Mouse (Mus musculus): ENCODE data around the gene Gm20388. TPM values are rescaled to one million over a fixed set of nuclear protein-coding genes. Genes with fewer than 3 reads are reported as not detected.

The Gm20388 gene
- polyA plus RNA-seq, 1 experiment from 2014 or later: 47.1 TPM

DNA sequence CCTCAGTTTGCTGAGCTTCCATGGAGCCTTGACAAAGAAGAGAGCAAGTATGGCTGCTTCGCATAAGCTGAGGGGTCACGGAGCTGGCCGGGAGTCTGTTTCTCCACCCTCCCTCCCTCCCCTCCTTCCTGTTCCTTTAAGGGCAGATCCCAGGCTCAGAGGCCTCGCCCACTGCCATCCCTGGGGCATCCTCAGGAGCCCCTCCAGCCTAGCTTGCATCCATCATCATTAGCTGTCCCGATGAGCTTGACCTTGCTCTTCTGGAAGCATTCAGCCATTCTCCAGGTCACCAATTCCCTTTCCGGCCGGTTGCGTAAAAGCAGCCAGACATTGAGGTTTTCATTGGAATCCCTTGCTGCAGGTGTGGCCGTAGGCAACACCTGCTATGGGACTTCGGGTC lies 2144.7 kb downstream of the Gm20388 start:
- H3K36me3 ChIP-seq (ENCODE audit: inconsistent target): no peaks in the 10 kb centered on the region

DNA sequence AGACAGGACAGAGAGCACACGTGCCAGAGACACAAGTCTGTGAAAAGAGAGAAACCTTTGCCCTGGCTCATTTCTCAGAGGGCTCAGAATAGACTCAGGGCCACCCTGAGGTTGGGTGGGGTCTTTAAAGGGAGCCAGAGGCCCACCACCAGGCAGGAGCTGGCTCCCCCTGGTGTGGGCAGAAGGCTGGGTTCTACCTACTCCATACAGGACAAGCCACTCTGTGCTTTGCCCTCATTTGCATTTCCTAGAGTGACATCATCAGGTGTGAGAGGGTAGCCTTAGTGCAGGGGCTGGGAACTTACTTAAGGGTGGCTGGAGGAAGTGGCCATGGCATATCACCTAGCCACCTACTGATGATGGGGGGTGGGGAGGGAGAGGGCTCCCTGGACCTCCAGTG lies 2145.5 kb downstream of the Gm20388 start:
- WGBS (ENCODE audit: missing documents): 70% methylated on average over 1 of the region's 1 CpGs
- no peak overlapping the region for H3K27ac ChIP-seq
- no peaks in the 10 kb centered on the region for H3K36me3 ChIP-seq (ENCODE audit: inconsistent target)
- H3K79me2 ChIP-seq (ENCODE audit: inconsistent target): no peaks in the 10 kb centered on the region
- H3K4me3 ChIP-seq (ENCODE audit: inconsistent target): no peak overlapping the region

More for the DNA sequence above, 2144.7 kb downstream of the Gm20388 start:
- Histone ChIP-seq H3K27ac (no peak overlapping the region), H3K79me2 (ENCODE audit: inconsistent target) (no peaks in the 10 kb centered on the region), H3K4me3 (ENCODE audit: inconsistent target) (no peak overlapping the region)
- 72% methylated on average over 10 of the region's 10 CpGs for WGBS (ENCODE audit: missing documents)

DNA sequence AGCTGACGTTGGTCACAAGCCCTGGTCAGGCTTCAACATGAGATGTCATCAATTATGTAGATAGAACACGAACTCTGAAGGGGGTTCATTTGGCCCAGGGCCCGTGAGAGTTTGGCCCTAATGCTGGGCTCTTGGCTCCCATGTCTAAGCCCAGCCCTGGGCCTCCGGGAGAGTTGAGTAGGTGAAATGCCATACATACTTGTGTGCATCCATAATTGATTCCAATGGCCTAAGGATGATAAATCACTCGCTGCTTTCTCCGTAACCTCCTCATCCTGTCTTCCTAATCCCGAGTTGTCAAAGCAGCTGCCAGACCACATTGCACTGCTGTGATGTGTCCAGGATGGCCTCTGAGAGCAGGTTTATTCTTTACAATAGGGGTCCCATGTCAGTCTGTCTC lies 2146.2 kb downstream of the Gm20388 start:
- H3K4me3 ChIP-seq (ENCODE audit: inconsistent target): no peak overlapping the region
- WGBS (ENCODE audit: missing documents): 96% methylated on average over 7 of the region's 7 CpGs
- H3K36me3 ChIP-seq (ENCODE audit: inconsistent target): no peaks in the 10 kb centered on the region
- no peak overlapping the region for H3K27ac ChIP-seq
- no peaks in the 10 kb centered on the region for H3K79me2 ChIP-seq (ENCODE audit: inconsistent target)

DNA sequence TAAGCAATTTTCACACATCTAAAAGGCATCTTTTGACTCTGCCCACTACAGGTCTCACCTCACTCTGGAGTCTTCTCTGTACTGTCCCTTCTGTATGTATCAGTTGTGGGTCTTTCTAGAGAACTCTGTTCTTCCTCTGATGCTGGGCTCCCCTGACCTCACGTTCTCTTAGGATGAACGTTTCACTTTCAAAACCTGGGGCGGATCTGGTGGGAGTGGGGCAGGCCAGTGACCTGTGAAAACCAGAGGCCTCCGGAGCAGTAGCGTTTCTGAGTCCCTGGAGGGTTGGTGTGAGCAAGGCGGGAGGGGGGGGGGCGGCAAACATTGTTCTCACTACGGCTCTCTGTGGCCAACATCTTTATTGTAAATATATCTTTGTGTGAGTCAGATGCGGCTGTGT lies 2147.9 kb downstream of the Gm20388 start:
- H3K79me2 ChIP-seq (ENCODE audit: inconsistent target): no peaks in the 10 kb centered on the region
- WGBS (ENCODE audit: missing documents): 63% methylated on average over 9 of the region's 9 CpGs
- H3K4me3 ChIP-seq (ENCODE audit: inconsistent target): no peak overlapping the region
- H3K27ac ChIP-seq: no peak overlapping the region
- no peaks in the 10 kb centered on the region for H3K36me3 ChIP-seq (ENCODE audit: inconsistent target)

DNA sequence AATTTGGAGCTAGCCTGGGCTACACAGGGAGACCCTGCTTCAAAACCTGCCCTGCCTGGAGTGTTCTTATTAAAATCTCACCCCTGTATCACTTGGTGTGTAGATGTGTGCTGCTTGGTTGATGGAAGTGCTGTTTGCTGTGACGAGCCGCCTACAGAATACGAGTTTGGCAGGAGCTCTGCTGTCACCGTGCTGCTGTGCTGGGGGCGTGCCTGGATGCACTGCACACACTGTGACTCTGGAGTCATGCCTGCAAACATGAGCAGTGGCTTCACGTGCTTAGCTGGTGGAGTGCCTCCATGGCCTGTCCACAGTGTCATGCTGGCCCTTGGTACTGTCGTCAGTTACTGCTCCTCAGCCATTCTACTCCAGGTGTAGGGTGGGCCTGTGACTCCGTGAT lies 2148.3 kb downstream of the Gm20388 start:
- WGBS (ENCODE audit: missing documents): 92% methylated on average over 8 of the region's 8 CpGs
- Histone ChIP-seq H3K36me3 (ENCODE audit: inconsistent target) (no peaks in the 10 kb centered on the region), H3K4me3 (ENCODE audit: inconsistent target) (no peak overlapping the region), H3K79me2 (ENCODE audit: inconsistent target) (no peaks in the 10 kb centered on the region), H3K27ac (no peak overlapping the region)

DNA sequence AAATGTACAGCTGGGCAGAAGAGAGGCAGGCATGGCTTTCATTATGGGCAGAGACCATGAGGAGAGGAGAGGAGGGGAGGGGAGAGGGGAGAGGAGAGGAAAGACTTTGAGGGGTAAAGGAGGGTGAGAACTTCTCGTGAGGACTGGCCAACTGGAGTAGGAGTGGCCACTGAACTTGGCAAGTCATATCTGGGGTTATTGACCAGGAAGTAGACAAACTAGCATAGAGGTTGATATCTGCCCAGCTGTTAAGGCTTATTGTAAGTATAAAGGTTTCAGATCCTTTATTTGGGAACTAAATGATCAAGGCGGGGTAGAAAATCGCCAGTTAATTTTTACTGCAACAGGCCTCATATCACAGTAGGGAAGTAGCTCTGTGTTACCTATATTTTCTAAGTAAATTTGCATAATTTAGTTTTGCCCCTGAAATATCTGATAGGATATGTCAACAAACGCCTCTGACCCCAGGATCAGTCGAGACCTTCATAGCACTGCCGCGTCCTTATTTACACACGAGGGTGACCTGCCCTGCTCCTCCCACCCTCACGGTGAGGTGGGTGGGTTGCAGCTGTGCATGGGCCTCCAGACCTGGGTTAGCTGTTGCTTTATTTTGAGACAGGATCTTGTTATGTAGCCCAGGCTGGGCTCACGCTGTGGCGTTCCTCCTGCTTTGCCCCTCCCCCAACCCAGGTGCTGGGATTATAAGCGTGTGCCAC lies 2152.0 kb downstream of the Gm20388 start:
- H3K4me3 ChIP-seq (ENCODE audit: inconsistent target): no peak overlapping the region
- H3K36me3 ChIP-seq (ENCODE audit: inconsistent target): no peaks in the 10 kb centered on the region
- H3K79me2 ChIP-seq (ENCODE audit: inconsistent target): no peaks in the 10 kb centered on the region
- 92% methylated on average over 12 of the region's 12 CpGs for whole genome bisulfite sequencing (ENCODE audit: missing documents)
- H3K27ac ChIP-seq: no peak overlapping the region

DNA sequence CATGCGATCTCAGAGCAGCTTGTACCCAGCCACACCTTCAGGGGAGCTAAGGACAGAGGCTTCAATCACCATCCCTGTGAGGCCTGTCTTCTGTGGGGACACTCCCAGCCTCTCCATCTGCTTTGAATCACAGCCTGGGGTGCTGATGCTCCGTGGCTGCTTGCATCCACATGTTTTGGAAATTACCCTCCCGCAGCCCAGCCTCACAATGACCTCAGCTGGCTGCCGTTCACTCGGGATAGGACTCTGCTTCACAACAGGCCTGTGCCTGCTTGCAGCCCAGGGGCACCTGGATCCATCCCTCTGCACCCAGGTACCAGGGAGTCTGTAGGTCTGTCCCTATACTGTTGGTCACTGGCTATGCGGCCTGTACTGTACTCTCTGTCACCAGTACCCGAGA lies 2153.7 kb downstream of the Gm20388 start:
- Histone ChIP-seq H3K36me3 (ENCODE audit: inconsistent target) (no peaks in the 10 kb centered on the region), H3K27ac (no peak overlapping the region), H3K4me3 (ENCODE audit: inconsistent target) (no peak overlapping the region), H3K79me2 (ENCODE audit: inconsistent target) (no peaks in the 10 kb centered on the region)
- WGBS (ENCODE audit: missing documents): 94% methylated on average over 7 of the region's 7 CpGs

DNA sequence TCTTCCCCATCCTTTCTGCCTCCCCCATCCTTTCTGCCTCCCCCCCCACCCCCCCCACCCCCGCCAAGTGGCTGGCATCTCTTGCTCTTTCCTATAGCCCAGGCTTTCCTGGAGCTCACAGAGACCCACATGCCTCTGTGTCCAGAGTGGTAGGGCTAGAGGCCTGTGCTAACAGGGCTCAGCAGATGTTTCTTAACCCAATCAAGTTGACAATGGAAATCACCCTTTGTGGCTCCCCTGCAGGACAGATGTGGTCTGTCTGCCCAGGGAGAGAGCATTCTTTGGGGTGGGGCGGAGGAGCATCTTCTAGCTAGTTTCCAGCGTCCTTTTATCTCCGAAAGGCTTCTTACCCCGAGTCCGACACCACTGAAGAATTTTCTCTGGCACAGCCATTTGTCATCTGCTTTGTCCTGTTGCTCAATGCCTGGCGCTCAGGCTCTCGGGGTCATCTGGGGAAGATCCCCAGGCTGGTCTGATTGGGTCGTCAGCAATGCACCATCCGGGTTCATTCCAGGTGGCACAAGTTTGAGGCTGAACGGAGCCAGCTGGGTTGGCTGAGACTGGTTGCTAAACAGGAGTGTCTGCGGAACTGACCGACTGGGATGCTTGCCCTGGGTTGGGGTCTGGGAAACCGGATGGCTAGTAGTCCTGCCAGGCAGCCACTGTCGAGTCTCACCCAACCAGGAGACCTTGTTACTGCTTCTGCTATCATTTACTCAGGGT lies 2157.3 kb downstream of the Gm20388 start:
- H3K4me3 ChIP-seq (ENCODE audit: inconsistent target): no peak overlapping the region
- no peaks in the 10 kb centered on the region for H3K79me2 ChIP-seq (ENCODE audit: inconsistent target)
- no peaks in the 10 kb centered on the region for H3K36me3 ChIP-seq (ENCODE audit: inconsistent target)
- H3K27ac ChIP-seq: no peak overlapping the region
- 80% methylated on average over 14 of the region's 15 CpGs for WGBS (ENCODE audit: missing documents)

DNA sequence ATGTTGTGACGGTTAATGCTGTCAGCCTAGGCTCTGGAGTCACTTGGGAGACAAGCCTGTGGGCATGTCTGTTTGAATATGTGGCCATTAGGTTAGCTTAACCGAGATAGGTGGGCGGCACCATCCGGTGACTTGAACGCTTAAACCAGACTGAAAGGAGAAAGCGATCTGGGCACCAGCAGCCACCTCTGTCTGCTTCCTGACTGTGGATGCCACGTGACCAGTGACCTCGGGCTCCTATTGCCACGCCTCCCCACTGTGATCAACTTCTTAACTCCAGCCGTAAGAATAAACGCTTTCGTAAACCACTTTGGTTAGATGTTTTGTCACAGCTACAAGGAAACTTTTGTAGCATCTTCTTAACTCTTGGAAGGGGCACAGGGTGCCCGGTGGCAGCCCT lies 2158.0 kb downstream of the Gm20388 start:
- Histone ChIP-seq H3K79me2 (ENCODE audit: inconsistent target) (no peaks in the 10 kb centered on the region), H3K27ac (no peak overlapping the region), H3K36me3 (ENCODE audit: inconsistent target) (no peaks in the 10 kb centered on the region), H3K4me3 (ENCODE audit: inconsistent target) (no peak overlapping the region)
- 65% methylated on average over 13 of the region's 13 CpGs for WGBS (ENCODE audit: missing documents)

DNA sequence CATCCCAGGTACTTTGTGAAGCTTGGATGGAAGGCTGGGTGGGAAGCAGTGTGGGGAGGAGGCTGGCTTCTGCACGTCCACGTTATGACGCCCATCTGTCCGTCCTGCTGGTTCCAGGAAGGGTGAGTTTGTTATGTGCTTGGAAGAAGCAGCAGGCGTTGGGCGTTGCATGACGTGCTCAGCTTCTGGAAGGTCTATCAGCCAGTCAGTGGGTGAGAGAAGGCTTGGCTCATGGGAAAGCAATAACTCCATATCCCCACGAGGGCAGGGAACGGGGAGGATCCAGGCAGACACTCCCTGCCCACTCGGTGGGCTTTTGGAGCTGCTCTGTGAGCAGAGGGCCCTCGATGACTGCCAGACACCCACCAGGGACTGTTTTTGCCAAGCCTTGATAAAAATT lies 2158.6 kb downstream of the Gm20388 start:
- no peak overlapping the region for H3K4me3 ChIP-seq (ENCODE audit: inconsistent target)
- H3K79me2 ChIP-seq (ENCODE audit: inconsistent target): no peaks in the 10 kb centered on the region
- no peak overlapping the region for H3K27ac ChIP-seq
- H3K36me3 ChIP-seq (ENCODE audit: inconsistent target): no peaks in the 10 kb centered on the region
- WGBS (ENCODE audit: missing documents): 92% methylated on average over 11 of the region's 11 CpGs

DNA sequence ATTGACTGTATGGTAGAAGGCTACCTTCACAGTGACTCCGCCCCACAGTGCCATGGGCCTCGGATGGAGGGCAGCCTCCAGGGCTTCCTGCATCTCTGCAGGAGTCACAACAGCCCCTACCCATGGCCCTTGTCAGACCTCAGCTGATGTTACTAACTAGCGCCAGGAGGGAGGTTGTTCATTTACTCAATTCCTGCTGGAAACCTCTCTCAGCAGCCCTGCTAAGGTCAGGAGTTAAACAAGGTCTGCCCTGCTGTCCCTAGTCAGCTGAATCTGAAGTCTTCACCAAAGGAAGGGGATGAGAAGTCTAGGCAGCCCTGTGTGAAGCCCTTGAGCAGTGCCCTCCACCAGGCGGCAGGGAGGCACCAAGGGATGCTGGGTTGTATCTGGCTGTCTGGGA lies 2160.6 kb downstream of the Gm20388 start:
- H3K4me3 ChIP-seq (ENCODE audit: inconsistent target): no peak overlapping the region
- 64% methylated on average over 4 of the region's 4 CpGs for WGBS (ENCODE audit: missing documents)
- no peaks in the 10 kb centered on the region for H3K79me2 ChIP-seq (ENCODE audit: inconsistent target)
- H3K27ac ChIP-seq: no peak overlapping the region
- H3K36me3 ChIP-seq (ENCODE audit: inconsistent target): no peaks in the 10 kb centered on the region

DNA sequence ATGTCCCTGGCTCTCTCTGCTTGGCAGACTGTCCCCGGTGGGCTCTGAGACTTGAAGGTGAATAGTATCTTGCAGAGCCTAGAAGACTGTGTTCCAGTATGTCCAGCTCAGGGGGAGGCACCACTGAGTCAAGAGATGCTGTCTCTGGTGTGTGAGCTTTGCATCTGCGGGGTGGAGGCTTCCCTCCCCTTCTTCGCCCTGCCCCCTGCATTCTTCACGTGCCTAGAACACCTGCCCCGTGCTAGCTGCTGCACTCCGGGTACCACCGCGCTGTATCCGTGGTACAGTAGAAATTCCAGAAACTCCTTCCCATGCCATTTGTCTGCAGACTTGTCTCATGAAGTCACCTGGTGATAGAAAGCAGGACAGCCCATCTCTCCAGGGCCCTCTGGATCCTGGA lies 2163.3 kb downstream of the Gm20388 start:
- WGBS (ENCODE audit: missing documents): 83% methylated on average over 9 of the region's 9 CpGs

DNA sequence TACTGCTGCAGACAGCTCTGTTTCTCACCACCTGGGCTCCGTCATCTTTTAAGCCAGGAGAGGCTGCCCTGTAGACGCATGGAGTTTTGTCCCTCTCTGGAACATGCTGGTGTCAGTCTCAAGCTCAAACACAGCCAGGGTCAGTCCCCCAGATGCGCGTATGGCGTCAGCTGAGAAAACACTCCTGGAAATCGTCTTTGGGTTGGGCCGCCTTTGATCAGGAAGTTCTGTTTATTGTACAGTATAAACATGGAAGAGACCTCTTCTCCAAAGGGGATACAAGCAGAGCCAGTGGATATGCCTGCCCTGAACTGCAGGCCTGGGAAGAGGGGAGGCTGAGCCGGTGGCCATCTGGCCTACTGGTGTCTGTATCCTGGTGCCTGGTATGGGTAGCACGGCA lies 2163.8 kb downstream of the Gm20388 start:
- 69% methylated on average over 9 of the region's 9 CpGs for WGBS (ENCODE audit: missing documents)
- H3K36me3 ChIP-seq (ENCODE audit: inconsistent target): no peaks in the 10 kb centered on the region
- no peak overlapping the region for H3K4me3 ChIP-seq (ENCODE audit: inconsistent target)
- H3K79me2 ChIP-seq (ENCODE audit: inconsistent target): no peaks in the 10 kb centered on the region
- H3K27ac ChIP-seq: no peak overlapping the region

More for the DNA sequence above, 2163.3 kb downstream of the Gm20388 start:
- no peaks in the 10 kb centered on the region for H3K36me3 ChIP-seq (ENCODE audit: inconsistent target)
- no peaks in the 10 kb centered on the region for H3K79me2 ChIP-seq (ENCODE audit: inconsistent target)
- H3K4me3 ChIP-seq (ENCODE audit: inconsistent target): no peak overlapping the region
- no peak overlapping the region for H3K27ac ChIP-seq

DNA sequence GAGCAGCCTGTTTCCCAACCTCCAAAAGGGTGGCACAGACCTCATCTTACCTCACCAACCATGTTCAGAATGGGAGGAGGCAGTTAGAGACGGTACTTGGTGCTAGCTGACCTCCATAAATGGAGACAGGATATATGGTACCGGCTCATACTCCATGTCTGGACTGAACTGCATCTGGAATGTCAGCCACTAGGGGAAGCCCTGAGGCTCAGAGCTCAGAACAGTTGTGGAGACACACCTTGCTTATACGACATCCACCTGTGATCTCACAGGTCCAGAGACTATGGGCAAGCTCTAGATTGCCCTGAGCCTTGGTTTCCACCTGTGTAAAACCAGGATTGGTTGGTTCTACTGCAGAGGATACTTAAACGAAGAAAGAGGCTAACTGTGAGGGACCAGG lies 2164.3 kb downstream of the Gm20388 start:
- Histone ChIP-seq H3K79me2 (ENCODE audit: inconsistent target) (no peaks in the 10 kb centered on the region), H3K4me3 (ENCODE audit: inconsistent target) (no peak overlapping the region), H3K27ac (no peak overlapping the region), H3K36me3 (ENCODE audit: inconsistent target) (no peaks in the 10 kb centered on the region)
- 72% methylated on average over 4 of the region's 4 CpGs for WGBS (ENCODE audit: missing documents)

DNA sequence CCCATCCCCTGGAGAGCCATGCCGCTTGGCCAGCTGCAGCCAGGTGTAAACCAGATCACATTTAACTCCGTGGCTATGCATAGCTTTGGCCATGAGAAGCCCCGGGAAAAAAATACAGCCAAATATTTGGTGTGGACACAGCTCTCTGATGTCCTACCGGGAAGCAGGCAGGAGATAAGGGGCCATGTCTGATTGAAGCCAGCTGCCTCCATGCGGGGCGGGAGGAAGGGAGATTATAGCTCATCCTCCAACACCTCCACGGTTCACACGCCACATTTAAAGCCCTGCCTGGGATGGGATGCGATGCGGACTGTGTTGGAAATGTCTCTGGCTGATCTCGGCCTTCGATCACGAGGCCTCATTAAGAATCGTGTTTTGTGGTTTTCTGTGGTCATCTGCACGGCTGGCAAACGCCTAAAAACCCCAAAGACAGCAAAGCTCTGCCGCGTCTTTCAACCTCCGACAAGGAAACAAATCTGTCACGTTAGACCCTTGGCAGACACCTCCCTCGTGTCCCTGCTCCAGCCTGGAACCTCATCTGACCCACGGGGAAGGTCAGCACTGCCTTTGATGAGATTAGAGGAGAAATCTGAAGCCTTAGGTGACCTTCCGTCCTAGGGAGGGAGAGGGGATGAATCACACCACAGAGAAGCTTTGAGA lies 2165.7 kb downstream of the Gm20388 start:
- no peak overlapping the region for H3K27ac ChIP-seq
- WGBS (ENCODE audit: missing documents): 50% methylated on average over 22 of the region's 23 CpGs

More for the DNA sequence above, 2165.7 kb downstream of the Gm20388 start:
- H3K79me2 ChIP-seq (ENCODE audit: inconsistent target): no peaks in the 10 kb centered on the region
- no peak overlapping the region for H3K4me3 ChIP-seq (ENCODE audit: inconsistent target)
- no peaks in the 10 kb centered on the region for H3K36me3 ChIP-seq (ENCODE audit: inconsistent target)

Data from macrophage (primary cell).